Mouse (Mus musculus) liver, embryonic 18 days (tissue): Measurements from ENCODE around the gene Esp18. TPM values are rescaled to one million over a fixed set of nuclear protein-coding genes. Genes with fewer than 3 reads are reported as not detected.

Source experiments
- polyA plus RNA-seq: library from polyadenylated mRNA; depleted of rRNA; stranded (reverse); fragments of >200 nt; gene quantifications from 2 replicates; pipeline ENCODE4 v1.2.3, GENCODE M21; 2012; rRNA removed

Esp18 gene
- not detected in 2 replicates for polyA plus RNA-seq

DNA sequence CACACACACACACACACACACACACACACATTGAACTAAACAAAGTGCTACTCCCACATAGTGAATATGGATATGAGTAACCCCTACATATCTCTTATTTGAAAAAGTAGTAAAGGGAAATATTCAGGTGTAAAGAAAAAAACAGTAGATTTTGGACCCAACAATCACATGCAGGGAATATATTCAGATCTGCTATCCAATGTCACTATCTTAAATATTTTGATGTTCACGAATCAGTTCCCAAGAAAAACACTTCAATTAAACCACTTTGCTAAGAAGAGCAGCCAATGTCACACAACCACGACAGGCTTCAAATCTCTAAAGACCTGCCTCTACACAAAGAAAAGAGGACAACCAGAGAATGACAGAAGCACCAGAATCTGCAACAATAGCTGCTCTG lies at the start of gene Esp18:
Gene Esp18 (plus strand): TSS at position 301 of the 400 bp plus-strand sequence.

Other genes starting within 250 kb of the Esp18 start
- not detected in 2 replicates for gene Esp16, start 129.8 kb downstream of the Esp18 start, polyA plus RNA-seq
- not detected in 2 replicates for gene Esp15, start 234.6 kb downstream of the Esp18 start, polyA plus RNA-seq